Mouse (Mus musculus) erythroid progenitor cell, adult 5-6 weeks (primary cell): ENCODE data around the gene Faim2. TPM values are rescaled to one million over a fixed set of nuclear protein-coding genes. Genes with fewer than 3 reads are reported as not detected.

ENCODE experiments used
- ATAC-seq: replicated peaks from 2 replicates; pipeline ENCODE4 v1.8.0; 2016; ENCODE audit warnings: moderate number of reproducible peaks, mild to moderate bottlenecking, moderate TSS enrichment, inconsistent platforms; ENCODE audit not compliant: poor library complexity, low FRiP score, severe bottlenecking
- total RNA-seq, 2 experiments: library from RNA; stranded (forward) in 1 of 2; stranded (reverse) in 1 of 2; fragments of 150-400 nt in 1 of 2; fragments of 186-747, 209-891 nt in 1 of 2; gene quantifications; 2 replicates each; pipeline versions ENCODE4 v1.2.3 to v1.2.4; 2015 to 2017; ENCODE audit warnings: low replicate concordance in 2 of 2

Faim2 gene
- total RNA-seq, 2 experiments from 2014 or later: 0.38 TPM; not detected in 1

DNA sequence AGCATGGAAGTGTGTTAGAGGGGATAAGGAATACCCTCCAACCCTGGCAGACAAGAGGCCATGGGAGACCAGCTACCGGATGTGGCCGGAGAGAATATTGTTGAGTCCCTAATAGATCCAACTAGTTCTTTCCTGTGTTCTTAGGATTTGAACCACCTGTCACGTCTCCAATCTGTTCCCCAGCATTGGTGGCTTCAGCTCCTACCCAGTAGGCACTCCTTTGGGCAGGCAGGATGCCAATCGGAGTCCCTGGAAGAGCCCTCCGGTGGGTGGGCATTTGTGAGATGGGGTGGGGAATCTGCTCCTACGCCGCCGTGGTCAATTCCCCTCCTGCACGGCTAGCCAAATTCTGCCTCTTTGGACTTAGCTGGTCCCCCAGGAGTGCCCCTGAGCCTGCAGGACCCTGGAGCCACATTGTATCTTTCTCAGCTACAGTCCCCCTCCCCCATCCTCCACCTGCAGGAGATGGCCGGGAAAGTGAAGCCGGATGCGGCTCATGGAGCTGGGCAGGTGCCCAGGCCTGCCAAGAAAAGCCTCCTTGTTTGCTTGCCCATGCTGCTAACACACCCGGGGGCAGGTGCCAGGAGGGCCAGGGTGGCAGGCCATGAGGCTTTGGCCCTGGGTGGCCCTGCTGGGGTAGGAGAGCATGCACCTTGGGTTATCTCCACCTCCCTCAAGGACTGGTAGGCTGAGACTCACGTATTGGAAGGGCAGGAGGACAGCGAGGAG is 16.0 kb downstream of the Faim2 start:
- ATAC-seq: no peak

DNA sequence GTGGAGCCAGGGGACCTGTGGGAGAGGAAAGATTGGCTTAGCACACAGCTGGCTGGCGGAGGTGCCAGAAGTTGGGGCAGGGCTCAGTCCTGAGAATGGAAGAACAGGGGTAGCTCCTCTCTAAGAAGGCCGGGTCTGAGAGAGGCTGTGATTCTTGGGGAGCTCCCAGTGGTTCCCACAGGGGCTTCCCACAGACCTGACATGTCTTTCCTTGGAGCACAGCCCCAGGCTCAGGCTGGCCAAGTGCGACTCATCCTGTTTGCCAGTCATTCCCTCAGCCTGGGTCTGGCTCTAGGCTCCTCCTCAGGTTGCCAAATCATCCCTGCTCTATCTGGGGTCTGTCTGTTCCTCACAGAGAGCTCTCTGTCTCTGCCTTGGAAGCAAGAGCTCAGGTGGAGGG is 17.3 kb downstream of the Faim2 start:
- no peak for ATAC-seq

DNA sequence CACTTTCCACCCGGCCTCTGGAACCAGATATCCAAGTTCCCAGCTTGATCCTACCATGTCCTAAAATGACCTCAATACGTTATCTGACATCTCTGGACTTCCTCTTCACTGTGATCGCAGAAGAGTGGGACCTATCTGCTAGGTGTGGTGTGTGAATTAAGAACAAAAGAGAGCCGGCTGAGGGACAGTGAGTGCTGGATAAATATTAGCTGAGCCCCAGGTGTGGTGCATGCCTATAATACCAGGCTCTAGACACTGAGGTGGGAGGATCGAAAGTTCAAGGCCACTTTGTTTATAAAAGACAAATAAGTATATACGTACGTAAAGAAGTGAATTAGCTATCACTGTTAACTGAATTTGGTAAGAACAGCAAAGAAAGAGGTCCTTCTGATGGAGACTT is 18.1 kb downstream of the Faim2 start:
- no peak for ATAC-seq

DNA sequence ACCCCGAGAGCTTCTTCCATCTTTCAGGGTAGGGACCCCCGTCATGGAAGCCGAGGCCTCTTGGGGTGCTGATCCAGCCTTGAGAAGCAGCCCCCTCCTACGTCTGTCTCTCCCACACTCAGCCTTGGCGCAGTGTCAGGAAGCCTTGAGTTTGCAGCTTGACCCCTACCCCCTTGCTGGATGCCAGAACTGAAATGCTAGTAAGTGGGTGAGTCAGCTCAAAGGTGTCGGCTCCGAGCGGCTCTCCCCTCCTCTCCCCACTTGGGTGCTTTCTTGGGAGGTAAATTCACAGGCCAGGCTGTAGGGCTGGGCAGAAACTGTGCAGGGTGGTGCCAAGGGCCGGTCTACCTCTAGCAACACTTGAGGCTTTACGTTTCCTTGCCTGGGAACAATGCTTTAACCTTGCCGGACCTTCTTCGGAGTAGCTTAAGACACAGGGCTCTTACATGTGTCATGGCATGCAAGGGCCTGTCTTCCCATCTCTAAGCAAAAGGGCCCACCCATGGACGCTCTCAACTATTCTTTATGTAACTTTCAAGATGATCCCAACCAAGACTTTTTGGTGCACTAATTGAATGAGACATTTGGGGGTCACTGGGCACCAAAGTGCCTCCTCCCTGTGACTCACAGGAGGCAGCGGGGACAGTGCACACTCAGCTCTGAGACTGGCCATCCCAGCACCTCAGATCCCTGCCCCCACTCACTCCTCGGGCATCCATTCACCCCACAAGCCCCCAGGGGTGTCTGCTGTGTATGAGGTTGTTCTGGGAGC is 22.5 kb downstream of the Faim2 start:
- no peak for ATAC-seq

DNA sequence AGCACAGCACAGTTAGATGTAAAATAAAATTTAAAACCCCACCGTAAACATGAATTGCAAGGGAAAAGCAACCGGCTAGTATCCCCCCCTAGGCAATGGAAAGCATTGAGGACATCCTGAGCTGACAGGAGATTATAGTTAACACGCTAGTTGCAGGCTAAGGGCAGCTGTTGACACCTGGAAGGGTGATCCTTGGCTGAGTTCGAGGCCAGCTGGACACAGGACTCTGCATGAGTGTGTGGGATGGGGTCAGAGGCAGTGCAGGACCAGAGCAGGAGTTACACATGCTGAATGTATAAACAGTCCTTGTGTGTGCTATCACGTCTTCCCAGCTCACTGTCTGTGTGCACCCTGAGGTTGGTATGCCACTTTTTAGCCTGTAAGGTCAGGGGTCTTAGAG is 24.7 kb downstream of the Faim2 start:
- no peak for ATAC-seq

DNA sequence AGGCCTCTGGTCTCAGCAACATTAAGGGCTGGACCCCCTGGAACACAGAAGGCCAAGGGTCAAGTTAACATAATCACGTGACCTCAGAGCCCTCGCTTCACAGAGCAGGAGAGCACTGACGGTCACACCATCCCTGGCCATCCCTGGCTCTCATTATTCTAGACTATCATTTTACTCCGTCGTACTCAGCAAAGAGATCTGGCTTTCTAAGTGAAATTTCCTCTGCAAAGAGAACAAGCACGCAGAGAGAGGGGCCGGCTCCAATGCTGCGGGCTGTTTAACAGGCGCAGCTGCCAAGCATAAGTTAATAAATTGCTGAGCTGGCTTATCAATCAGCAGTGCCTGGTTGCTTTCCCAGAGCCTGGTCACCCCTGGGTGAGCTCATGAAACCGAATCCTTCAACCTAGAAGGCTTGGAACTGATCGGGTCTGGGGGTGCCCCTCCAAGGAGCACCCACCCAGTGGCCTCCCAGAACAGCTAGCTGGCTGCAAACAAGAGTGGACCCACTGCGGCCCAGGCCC is 25.6 kb downstream of the Faim2 start:
- no peak for ATAC-seq

DNA sequence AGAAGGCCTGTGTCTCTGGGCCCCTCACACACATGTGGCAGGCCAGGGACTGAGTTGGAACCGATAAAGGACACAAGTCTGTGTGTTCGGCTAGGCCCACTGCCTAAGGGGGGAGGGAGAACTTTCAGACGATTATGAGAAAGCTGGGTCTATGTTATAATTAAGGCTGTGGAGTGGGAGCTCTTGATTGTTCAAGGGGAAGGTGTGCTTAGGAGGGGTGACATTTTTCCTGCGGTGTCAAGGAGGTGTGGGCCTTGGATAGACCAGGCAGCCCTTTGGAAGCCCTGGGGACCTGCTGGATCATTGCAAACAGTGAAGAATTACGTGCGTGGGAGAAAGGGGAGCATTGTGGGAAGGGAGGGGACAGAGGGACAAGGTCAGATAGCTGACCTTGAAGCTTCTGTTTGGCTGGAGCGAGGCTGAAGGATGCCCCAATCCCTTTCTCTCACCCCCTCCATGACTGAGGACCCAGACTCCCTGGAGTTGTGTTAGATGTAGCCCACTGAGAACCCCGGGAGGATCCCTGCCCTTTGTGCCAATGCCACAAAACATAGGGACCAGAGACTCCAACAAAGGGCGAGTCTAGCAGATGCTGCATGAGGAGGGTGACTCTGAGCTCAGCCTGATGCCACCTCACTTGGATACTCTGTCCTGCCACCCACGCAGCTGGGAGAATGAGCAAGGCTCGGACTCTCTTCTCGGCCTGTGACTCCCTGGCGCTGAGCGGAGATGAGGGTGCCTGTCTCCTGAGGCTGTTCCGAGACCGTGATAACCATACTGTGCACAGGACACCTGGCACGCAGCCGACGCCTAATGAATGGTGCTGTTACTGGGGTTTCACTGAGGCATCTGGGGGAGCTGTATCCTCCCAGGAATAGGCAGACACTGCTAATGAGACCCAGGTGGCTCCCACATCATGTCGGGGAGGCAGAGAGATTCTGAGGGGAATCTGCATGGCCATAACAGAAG is 26.4 kb downstream of the Faim2 start:
- ATAC-seq: no peak

DNA sequence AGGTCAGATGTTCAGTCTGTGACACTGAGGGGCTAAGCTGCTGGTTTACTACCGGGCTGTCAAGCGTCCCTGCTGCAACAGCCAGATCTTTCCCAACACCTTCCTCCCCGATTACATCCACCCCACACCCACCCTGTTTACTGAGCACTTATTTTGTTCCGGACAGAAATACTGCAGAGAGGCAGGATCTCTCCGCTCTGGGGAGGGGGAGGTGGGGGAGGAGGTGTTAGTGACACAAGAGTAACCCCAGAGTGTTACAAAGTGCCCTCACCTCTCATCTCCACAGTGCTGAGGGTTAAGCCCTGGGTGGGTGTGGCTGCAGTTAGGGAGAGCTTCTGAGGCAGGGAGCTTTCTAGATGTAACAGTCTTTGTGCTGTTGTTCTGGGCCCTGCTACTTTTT is 27.6 kb downstream of the Faim2 start:
- ATAC-seq: no peak

DNA sequence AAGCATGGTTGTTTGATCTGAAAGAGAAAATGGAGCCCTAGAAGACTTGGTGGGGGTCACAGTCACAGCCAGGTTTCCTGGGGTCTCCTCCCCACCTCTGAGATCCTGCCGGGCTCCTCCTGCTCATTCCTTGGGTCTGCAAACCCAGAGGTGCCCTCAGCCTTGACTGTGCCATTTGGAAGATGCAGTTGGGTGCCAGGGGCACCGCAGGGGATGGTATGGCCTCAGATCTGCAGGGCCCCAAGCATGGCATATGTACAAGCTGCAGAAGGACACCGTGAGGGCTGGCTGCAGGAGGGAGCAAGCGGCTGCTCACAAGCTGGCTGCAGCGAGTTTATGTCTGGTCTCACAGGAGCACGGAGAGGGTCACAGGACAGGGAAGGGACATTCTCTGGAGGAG is 28.2 kb downstream of the Faim2 start:
- no peak for ATAC-seq

DNA sequence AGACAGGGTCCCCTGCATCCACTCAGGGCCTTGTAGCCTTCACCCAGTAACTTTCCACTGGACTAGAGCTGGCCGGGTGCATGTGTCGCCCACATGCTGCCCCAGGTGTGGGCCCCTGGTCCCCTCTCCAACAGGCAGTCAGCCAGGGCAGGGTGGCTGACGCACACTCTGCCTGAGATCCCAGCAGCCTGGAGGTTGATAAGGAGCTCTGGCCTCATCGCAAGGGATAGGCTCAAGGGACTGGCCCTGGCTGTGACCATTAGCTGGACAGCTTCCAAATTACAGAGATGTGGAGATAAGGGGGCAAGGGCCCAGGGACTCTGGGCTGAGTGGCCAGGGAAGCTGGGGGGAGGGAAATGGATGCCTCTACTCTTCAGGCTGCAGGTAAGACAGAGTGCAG is 29.2 kb downstream of the Faim2 start:
- ATAC-seq: no peak

DNA sequence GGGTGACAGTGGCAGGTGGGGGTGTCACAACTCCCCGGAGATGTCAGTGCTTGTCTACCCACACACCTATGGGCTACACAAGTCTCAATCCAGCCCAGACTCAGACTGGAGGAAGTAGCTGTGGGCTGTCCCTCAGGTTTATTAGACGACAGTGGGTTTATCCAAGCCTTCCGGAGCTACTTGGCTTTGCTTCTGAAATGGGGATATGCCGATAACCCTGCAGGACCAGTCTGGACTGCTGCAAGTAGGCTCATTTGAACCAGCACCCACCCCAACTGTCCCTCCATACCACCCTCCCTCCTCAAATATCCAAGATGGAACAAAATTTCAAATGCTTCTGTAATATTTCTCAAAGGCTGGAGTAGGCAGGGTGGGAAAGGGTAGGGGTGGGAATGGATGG is 29.6 kb downstream of the Faim2 start:
- ATAC-seq: no peak

DNA sequence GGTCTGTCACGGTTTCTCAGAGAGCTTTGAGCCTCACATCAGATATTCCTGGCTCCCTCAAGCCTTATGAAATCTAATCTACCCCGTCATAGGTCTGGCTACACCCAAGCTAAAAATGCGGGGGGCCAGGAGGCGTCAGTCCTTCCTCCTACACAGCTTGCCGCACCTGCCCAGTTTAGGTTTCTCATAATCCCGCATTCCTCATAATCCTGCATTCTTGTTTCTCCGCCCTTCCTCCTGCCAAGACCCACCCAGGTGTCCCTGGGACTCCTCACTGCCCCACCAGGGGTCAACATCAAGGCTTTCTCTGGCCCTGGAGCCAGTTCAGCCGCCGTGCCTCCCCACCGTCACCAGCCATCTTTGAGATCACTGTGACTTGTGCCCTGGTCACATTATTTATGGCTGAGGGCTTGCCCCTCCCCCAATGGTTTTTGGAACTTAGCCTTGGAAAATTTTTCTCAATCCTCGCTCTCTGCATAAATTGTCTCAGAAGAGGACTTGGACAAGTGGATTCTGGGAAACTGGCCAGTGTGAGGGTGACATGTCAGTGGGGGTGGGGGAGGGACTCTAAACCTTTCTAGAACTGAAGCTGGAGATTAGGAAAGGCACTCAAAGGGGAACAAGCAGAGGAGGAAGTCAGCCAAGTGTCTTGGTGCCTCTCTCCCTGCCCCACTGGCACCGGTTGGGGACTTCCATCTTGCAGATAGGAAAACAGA is 30.3 kb downstream of the Faim2 start:
- no peak for ATAC-seq

DNA sequence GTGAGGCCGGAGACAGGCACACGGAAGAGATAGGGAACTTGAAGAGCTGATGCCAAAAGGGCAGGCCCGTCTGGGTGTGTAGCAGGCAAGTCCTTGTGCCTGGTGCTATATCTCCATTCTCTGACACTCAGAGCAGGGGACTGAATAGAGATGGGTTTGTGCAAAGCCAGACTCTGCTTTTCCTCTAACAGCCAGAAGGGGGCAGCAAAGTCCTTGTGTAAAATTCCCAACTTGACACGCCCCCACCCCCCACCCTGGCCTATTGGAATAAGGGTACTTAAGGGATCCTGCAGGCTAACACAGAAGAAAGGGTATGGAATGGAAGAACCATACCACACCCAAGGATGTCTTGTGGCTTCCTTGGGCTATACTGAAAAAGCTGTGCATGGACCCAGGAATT is 30.9 kb downstream of the Faim2 start:
- no peak for ATAC-seq

DNA sequence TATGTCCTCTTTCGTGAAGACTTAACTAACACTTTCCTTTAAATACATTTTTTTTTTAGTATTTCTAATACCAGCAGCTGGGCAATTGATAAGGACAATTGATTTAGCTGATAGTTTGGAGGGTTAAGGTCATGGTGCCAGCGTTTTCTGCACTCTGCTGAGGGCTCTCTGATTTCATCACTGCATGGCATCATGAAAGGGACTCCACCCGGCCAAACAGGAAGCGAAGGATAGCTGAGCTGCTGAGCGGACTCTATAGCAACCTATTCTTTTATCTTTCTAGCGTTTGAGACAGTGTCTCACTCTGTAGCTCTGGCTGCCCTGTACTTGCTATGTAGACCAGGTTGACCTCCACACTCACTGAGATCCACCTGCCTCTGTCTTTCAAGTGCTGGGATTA is 43.2 kb downstream of the Faim2 start:
- no peak for ATAC-seq

DNA sequence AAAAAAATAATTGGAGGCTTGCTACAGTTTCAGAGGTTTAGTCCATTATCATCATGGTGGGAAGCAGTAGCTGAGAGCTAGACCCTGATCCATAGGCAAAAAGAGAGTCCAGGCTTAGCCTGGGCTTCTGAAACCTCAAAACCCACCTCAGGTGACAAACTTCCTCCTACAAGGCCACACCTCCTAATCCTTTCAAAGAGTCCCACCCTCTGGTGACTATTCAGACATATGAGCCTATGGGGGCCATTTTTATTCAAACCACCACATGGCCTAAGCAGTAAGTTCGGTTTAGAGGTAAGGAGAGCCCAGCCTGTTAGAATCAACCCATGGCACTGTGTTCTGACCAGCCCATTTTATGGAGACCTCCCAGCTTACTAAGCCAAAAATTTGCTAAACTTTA is 52.2 kb downstream of the Faim2 start:
- no peak for ATAC-seq

DNA sequence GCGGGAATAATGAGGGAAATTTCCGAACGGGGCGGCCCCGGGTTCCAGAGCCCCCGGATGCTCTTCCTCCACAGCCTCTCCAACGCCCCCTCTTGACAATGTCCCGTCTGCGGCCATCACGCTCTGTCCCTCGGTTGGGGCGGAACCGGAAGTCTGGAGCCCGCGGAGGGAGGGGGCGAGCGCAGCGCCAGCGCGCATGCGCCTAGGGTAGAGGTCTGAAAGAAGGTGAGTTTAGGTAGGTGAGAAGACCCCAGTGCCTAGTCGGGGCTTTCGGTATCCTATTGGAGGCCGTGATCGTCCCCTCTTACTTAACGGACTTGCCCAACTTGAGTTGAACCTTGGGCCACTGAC is 53.4 kb downstream of the Faim2 start, which contains the start of gene Bcdin3d:
Bcdin3d (minus strand) TSS at position 155 of the 351 bp plus-strand sequence.
- peak; percentile 71 for ATAC-seq

DNA sequence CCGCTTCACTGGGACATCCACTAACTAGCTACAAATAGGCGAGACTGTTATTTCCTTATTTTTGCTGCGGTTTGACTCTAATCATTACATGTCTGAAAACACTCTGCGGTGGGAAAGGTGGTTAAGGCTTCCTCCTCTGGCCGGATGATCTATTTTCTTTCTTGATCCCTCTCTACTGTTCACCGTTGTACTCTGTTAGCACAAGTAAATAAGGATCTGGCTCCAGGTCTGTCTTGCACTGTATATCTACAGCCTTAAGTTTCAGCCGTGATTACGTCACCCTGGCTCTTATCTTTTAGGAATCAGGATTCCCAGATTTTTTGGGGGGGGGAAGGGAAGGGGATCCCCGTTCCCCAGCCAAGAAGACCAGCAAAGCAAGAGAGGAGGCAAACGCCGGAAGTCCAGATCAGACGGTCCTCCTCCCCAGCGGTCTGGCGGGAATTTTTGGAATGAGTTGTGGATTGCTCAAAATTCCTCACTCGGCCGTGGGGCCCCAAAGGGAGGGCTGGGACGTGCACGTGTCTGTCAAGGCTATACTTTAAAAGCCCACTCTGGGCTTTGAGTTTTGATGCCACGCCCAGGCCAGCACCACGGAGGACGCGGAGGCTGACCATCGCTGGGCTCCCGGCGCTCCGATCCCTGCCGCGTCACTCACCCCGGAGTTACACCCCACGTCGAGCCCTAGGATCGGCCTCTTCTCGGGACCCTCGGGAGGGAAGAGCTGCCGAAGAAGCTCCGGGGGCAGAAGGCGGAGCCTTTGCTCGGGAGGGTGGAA is 54.0 kb downstream of the Faim2 start:
- peak; percentile 54 for ATAC-seq

DNA sequence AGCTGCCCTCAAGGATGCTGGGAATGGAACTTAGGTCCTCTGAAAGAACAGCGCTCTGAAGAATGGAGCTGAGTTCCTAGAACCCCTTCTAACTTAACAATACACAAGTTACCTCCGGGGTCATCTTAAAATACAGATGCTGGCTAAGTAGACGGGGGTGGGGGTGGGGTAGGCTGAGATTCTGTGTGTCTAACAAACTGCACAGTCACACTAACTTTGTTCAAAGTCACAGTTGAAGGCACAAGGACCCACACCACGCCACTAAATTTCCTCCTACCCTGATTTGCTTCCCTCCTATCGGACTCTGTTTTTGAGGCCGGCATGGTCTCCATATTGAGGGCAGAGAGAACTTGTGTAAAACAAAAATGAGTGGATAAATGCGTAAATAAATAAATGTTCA is 55.0 kb downstream of the Faim2 start:
- no peak for ATAC-seq

DNA sequence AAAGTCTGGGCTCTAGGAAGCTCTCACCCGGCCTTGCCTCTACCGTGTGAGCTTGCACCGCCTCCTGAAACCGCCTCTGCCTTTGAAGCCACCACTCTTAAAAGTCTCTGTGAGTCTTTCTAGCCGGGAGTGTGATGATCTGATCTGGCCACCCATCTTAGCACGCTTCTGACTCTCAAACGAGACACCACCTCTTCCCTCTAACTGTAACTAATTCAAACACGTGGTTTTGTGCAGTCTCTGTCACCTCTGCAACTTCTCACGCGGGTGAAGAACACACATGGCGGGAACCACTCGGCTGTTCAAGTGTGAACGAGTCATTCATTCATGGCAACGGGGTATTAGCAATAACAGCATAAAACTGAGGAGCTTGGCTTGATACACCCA is 56.3 kb downstream of the Faim2 start:
- ATAC-seq: no peak
